Mouse (Mus musculus) liver, adult 2 months (tissue): ENCODE data around the gene Galnt16. TPM values are rescaled to one million over a fixed set of nuclear protein-coding genes. Genes with fewer than 3 reads are reported as not detected.

ENCODE experiments used
- DNase-seq: peaks from one replicate; pipeline ENCODE4 v3.0.0-alpha.2; 2011; ENCODE audit warnings: low read depth, low spot score; ENCODE audit errors: extremely low read depth
- H3K27ac ChIP-seq: fragments of 200-500 bp; replicated peaks from 2 replicates; pipeline ENCODE4 v1.5.1; 2012; ENCODE audit warnings: low read depth, mild to moderate bottlenecking, control low read depth, inconsistent platforms, low read length; ENCODE audit not compliant: insufficient read depth
- H3K27me3 ChIP-seq: fragments of 200-500 bp; 2 replicates; pipeline ENCODE4 v1.6.1; 2012; ENCODE audit warnings: mild to moderate bottlenecking, moderate library complexity, low read length, inconsistent platforms; ENCODE audit not compliant: control insufficient read depth, insufficient read depth
- H3K36me3 ChIP-seq: fragments of 200-500 bp; 2 replicates; pipeline ENCODE4 v1.6.1; 2012; ENCODE audit warnings: low read length, inconsistent platforms; ENCODE audit not compliant: control insufficient read depth, insufficient read depth
- H3K4me1 ChIP-seq: fragments of 200-500 bp; 2 replicates; pipeline ENCODE4 v1.6.1; 2011; ENCODE audit warnings: low read length; ENCODE audit not compliant: control insufficient read depth, insufficient read depth
- H3K4me3 ChIP-seq: fragments of 200-500 bp; 2 replicates; pipeline ENCODE4 v1.5.1; 2011; ENCODE audit warnings: low read depth, mild to moderate bottlenecking, control low read depth, low read length, moderate library complexity; ENCODE audit not compliant: insufficient read depth
- H3K79me2 ChIP-seq: fragments of 200-500 bp; 2 replicates; pipeline ENCODE4 v1.6.1; 2012; ENCODE audit warnings: inconsistent platforms, mild to moderate bottlenecking, low read length, moderate library complexity; ENCODE audit not compliant: control insufficient read depth, insufficient read depth
- H3K9ac ChIP-seq: fragments of 200-500 bp; 2 replicates; pipeline ENCODE4 v1.6.1; 2012; ENCODE audit warnings: low read depth, mild to moderate bottlenecking, control low read depth, inconsistent platforms, low read length
- CTCF ChIP-seq: fragments of 200-500 bp; IDR thresholded peaks from 2 replicates; pipeline ENCODE4 v1.5.1; 2011; ENCODE audit warnings: low read depth, low read length, control low read depth
- POLR2A ChIP-seq: fragments of 200-500 bp; IDR thresholded peaks from 2 replicates; pipeline ENCODE4 v1.6.1; 2011; ENCODE audit warnings: low read length, control low read depth; ENCODE audit not compliant: insufficient read depth; ENCODE audit errors: extremely low read depth
- WGBS: fragments of 180-500 bp; shearing (Covaris S2); methylation state at CpG from one replicate; pipeline ENCODE4 v1.1.7; 2018; 5-methylcytosine and 5-hydroxymethylcytosine counted together
- polyA plus RNA-seq: library from polyadenylated mRNA; depleted of rRNA; stranded (reverse); fragments of >200 nt; gene quantifications from 2 replicates; pipeline ENCODE4 v1.2.3, GENCODE M21; 2012
- total RNA-seq: library from RNA; depleted of rRNA; stranded (reverse); fragments of >200 nt; gene quantifications from 2 replicates; pipeline ENCODE4 v1.2.3, GENCODE M21; 2014

Galnt16 gene
- total and polyA plus RNA-seq, 2 experiments: 0.02 TPM; not detected in 1

DNA sequence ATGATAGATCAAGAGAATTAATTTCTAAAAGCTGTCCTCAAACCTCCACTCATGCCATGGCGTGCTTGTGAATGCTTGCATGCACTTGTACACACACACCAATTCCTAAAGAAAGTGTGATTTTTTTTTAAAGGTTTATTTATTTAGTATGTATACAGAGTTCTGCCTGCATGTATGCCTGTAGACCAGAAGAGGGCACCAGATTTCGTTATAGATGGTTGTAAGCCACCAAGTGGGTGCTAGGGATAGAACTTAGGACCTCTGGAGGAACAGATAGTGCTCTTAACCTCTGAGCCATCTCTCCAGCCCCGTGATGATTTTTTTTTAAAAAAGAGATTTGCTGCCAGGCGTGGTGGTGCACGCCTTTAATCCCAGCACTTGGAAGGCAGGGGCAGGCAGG, 24.8 kb upstream of the Galnt16 start:
- WGBS: 96% methylated on average over 5 of the region's 5 CpGs
- no peak for DNase-seq
- TF ChIP-seq POLR2A (no peak), CTCF (no peak)

DNA sequence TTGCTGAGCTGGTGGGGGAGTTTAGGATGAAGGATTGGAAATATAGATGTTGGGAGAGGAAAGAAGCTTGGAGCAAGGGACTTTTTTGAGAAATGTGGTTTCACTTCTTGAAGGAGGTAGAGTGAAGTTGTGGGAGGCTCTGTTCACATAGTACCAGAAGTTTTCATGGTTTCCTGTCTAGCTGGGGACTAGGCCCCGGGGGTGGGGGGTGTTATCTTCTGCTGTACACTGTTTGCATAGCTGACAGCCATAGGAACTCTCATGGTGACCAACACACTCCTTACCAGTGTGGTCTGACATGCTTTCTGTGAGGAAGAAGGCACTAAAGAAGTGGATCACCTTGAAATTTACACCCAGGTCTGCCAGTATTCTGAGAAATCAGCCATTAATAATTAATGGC, 22.4 kb upstream of the Galnt16 start:
- Histone ChIP-seq H3K27ac (no peak overlapping the region), H3K9ac (no peak overlapping the region), H3K36me3 (peaks cover 11% of the 10 kb centered on the region; the same call in 1 of the 2 replicates), H3K4me3 (no peak overlapping the region), H3K79me2 (no peaks in the 10 kb centered on the region), H3K27me3 (no peaks in the 10 kb centered on the region), H3K4me1 (no peaks in the 10 kb centered on the region; the same call in 1 of the 2 replicates)
- 42% methylated on average over 1 of the region's 1 CpGs for WGBS
- TF ChIP-seq CTCF (no peak), POLR2A (no peak)
- no peak for DNase-seq

More for the DNA sequence above, 24.8 kb upstream of the Galnt16 start:
- Histone ChIP-seq H3K79me2 (no peaks in the 10 kb centered on the region), H3K4me1 (no peaks in the 10 kb centered on the region; the same call in 1 of the 2 replicates), H3K27ac (no peak overlapping the region), H3K27me3 (no peaks in the 10 kb centered on the region), H3K9ac (no peak overlapping the region), H3K4me3 (no peak overlapping the region), H3K36me3 (peaks cover 21% of the 10 kb centered on the region; the same call in 1 of the 2 replicates)

DNA sequence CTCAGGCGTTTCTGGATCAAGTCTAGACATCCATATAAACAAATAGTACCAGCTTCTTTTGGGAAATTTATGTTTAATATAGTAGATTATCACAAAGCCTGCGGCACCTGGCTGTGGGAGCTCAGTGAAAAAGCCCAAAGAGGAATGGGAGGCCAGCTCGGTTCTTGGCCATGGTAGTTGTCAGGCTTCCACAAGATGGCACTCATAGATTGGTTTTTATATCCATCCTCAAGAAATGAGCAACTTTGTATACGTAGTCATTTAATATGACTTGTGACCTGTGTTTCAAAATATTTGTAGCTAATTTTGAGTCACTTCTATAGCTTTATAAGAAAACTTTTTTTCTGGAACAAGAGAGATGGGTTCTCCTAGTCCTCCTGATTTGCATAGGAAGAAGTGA, 19.7 kb upstream of the Galnt16 start:
- Histone ChIP-seq H3K27ac (no peak overlapping the region), H3K36me3 (0 out of 2 replicates have a peak, but pooled peaks cover 2% of the 10 kb centered on the region), H3K4me1 (no peaks in the 10 kb centered on the region; the same call in 1 of the 2 replicates), H3K79me2 (no peaks in the 10 kb centered on the region), H3K27me3 (no peaks in the 10 kb centered on the region), H3K9ac (no peak overlapping the region), H3K4me3 (no peak overlapping the region)
- DNase-seq: no peak
- WGBS: 77% methylated on average over 4 of the region's 4 CpGs
- TF ChIP-seq POLR2A: no peak
- TF ChIP-seq CTCF: no peak

DNA sequence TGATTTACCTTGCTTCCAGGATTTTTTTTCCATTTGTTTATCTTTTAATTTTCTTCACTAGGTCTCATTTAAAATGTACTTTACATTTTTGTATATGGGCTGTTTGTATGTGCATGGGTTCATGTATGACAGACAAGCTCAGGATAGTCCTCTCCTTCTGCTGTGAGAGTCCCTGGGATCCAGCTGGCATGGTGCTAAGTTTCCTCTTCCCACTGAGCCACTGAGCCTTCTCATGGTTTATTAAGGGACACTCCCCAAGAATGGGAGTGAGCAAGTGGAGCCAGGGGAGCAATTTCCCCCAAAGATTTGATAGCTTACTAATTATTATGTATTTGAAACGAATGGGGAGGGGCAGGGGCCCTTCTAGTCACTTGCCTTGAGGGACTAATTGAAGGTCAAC, 17.6 kb upstream of the Galnt16 start:
- Histone ChIP-seq H3K27me3 (no peaks in the 10 kb centered on the region), H3K79me2 (no peaks in the 10 kb centered on the region), H3K27ac (no peak overlapping the region), H3K9ac (no peak overlapping the region), H3K4me1 (no peaks in the 10 kb centered on the region), H3K36me3 (0 out of 2 replicates have a peak, but pooled peaks cover 2% of the 10 kb centered on the region), H3K4me3 (no peak overlapping the region)
- 83% methylated on average over 1 of the region's 1 CpGs for WGBS
- TF ChIP-seq CTCF (no peak), POLR2A (no peak)
- no peak for DNase-seq

DNA sequence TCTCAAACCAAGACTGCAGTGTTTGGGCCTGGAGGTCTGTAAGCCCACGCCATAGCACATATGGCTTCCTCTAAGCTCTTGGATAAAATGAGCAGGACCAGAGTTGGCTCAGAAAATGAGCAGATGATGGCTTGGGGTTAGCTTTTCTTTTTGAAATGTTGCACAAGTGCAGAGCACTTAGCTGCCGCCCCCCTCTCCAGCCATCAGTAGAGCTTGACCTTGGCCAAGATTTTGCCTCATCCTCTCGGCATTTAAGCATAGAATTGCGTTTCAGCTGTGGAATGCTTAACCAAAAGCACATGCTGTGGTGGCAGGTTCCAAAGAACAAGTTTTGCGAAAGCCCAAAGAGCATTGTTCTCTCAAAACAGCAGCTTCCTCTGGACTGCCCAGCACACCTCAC, 13.4 kb upstream of the Galnt16 start:
- TF ChIP-seq POLR2A: no peak
- no peak for TF ChIP-seq CTCF
- Histone ChIP-seq H3K4me3 (no peak overlapping the region), H3K36me3 (no peaks in the 10 kb centered on the region), H3K9ac (no peak overlapping the region), H3K4me1 (no peaks in the 10 kb centered on the region), H3K27ac (no peak overlapping the region), H3K79me2 (no peaks in the 10 kb centered on the region), H3K27me3 (no peaks in the 10 kb centered on the region)
- DNase-seq: no peak
- WGBS: 65% methylated on average over 5 of the region's 5 CpGs

DNA sequence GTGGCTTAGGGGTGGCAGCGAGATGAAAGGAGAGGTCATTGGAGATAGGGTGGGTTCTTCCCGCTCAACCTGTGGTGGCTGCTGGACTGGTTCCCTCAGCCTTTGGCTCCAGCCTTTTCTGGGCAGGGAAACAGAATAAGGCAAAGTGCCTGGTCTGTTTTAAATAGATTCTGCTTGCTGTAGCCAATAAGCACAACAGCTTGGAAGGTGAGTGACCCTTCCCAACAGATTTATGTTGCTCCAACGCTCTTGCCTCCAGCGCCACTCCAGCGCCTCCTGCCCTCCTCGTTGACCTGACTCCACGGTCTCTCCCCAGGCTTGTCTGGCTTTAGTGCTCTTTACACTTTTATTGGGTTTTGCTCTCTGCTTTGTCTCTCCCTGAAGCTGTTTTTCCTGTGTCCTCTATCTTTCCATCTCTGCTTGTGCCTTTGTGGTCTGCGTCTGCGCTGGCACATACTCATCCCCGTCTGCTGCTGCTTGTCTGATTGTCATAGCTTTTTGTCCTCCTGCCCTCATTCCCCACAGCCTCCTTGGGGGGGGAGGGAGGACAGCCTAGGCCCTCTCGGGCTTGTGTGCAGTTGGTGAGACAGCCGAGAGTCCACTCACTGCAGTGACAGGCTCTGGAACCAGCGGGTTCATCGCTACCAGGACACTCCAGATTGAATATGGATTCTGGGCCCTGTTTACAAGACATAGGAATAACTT, 10.9 kb upstream of the Galnt16 start:
- no peak overlapping the region for H3K4me3 ChIP-seq
- 70% methylated on average over 14 of the region's 14 CpGs for WGBS
- H3K27ac ChIP-seq: no peak overlapping the region
- H3K9ac ChIP-seq: no peak overlapping the region
- no peaks in the 10 kb centered on the region for H3K27me3 ChIP-seq
- H3K4me1 ChIP-seq: no peaks in the 10 kb centered on the region
- TF ChIP-seq CTCF (no peak), POLR2A (no peak)
- no peaks in the 10 kb centered on the region for H3K36me3 ChIP-seq
- H3K79me2 ChIP-seq: no peaks in the 10 kb centered on the region
- DNase-seq: no peak
